Mouse (Mus musculus): ENCODE measurements around the gene Speer3. TPM values are rescaled to one million over a fixed set of nuclear protein-coding genes. Genes with fewer than 3 reads are reported as not detected.

Gene Speer3
- polyA plus RNA-seq (2015; fragmentation: Nextera tagmentation; extraction: Ambion mirVana): not detected in 2 replicates

DNA sequence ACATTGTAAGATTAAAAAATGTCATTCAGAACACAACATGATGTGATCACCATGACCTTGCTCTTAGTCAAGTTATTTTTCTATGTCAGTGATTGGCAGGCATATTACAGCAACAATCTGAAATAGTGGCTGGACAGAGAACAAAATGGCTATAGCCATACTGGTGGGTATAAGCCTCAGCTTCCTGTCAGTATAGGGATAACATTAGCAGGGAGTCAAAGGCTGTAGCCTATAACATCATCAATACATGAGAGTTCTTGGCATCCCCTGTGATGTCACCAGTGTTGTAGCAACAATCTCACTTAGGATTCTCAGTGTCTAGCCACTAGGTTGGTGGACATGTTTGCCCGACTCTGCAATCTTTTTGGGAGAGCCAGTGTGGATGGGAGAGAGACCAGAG, at the start of gene Speer3:
TSS of gene Speer3 (plus strand) at position 301 of the 400 bp plus-strand sequence.

Other genes with a start within 250 kb of the Speer3 start
- gene Sema3e, start 233.7 kb downstream of the Speer3 start, polyA plus RNA-seq (2015; fragmentation: Nextera tagmentation; extraction: Ambion mirVana): 0.33 and 0.43 TPM in 2 replicates

All from adrenal gland, postnatal 0 days (tissue).